Mouse (Mus musculus) frontal cortex, postnatal 10 days (tissue): Measurements from ENCODE around the gene Olfr1508.
"Not testable (repeated sequence)": the region's sequence is repeated elsewhere in the genome, so short reads cannot be mapped to it uniquely, and the experiment has no call there.

Experiments used
- DNase-seq, 2 experiments: peaks; one replicate each; pipeline ENCODE4 v3.0.0; 2022; ENCODE audit warnings: low spot score in 2 of 2, mixed read lengths in 1 of 2

Olfr1508 gene

DNA sequence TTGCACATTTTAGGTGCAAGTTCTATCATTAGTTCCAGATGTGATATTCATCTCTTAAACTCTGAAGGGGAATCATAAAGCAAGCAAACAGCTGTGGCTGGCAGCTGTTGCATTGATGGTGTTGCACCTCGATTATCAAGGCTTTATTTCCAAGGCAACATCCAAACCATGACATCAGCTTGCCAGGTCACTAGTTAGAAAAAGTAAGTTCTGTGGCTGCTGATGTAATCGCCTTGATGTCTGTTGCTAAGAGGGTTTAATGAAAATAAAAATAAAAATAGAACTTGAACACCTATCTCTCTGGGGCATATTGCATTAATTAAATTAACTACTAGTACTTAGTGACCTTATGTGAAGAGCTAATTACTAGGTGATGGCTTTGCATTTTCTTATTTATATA is at the start of gene Olfr1508:
Olfr1508 (minus strand) TSS at position 101 of the 400 bp plus-strand sequence.
- no peak for DNase-seq

DNA sequence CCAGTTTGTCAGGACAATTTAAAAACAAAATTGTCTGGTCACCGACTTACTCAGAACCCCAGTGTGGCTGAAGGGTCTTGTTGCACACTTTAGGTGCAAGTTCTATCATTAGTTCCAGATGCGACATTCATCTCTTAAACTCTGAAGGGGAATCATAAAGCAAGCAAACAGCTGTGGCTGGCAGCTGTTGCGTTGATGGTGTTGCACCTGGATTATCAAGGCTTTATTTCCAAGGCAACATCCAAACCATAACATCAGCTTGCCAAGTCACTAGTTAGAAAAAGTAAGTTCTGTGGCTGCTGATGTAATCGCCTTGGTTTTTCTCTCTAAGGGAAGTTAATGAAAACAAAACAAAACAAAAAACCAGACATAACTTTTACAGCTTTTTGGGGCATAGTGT is 28.2 kb upstream of the Olfr1508 start, which contains the start of gene Olfr1507:
Olfr1507 (minus strand) TSS at position 234 of the 400 bp plus-strand sequence.
- DNase-seq, result no peak

DNA sequence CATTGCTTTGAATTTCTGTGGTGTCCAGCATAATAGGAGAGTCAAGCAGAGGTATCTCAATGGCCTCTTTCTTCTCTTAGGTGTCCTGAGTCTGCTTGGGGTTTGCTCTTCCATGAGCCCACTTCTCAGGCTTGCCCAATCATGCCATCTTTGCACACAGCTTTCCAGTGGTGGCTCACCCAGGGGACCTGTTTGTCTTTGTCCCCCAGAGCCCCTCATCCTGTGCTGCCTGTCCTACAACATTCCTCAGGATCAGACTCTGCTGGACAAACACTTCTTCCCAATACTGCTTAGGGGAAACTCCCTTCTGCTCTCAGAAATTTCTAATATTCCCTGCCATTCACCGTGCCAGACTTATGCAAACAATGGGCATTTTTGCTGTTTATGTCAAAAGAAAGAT is 1.6 kb downstream of the Olfr1508 start:
- DNase-seq, result no peak

DNA sequence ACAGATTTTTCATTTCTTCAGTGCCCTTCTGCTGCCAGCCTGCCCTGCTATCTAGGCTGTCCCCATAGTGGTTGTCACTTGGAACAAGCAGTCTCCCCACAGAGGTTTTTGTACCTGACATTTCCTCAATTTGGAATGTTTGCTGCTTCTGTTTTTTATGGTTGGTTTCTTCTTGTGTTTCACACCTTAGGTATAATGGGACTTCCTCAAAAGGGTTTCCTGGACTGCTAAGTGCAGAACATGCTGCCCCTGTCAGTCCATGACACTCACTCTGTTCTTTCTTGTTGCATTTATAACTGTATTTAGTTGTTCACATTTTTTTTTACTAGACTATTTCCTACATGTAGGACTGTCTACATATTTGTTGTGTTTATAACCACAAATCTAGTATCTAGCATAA is 5.4 kb downstream of the Olfr1508 start:
- no peak for DNase-seq

DNA sequence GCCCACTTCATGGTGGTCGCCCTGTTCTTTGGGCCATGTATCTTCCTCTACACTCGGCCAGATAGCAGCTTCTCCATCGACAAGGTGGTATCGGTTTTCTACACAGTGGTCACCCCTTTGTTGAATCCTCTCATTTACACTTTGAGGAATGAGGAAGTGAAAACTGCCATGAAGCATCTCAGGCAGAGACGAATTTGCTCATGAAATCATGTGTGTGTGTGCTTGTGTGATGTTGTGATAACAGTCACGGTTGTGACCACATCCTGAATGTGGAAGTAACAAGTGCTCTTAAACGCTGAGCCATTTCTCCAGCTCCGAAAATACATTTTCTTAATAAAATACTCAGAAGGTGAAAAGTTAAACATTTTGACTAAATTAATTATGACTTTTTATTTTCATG is 16.2 kb downstream of the Olfr1508 start:
- no peak for DNase-seq

DNA sequence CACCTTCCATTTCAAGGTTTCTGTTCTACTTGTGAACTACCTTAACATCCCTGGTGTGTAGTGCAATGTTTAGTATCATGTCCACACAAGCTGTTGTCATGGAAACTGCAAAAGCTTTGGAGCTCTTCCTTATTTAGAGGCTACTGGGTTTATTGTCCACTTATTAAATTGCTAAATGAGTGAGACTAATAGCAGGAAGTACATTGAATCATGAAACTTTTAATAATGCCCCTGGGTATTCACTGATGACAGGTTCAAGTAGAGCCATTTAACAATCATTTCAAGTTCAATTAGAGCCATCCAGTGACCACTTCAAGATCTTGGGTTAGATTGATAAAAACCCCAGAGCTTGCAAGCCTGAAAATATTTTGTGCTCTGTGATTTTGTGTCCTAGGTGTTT is 24.6 kb downstream of the Olfr1508 start, which contains the start of gene Olfr1509:
Olfr1509 (plus strand) TSS at position 301 of the 400 bp plus-strand sequence.
- DNase-seq, result no peak

DNA sequence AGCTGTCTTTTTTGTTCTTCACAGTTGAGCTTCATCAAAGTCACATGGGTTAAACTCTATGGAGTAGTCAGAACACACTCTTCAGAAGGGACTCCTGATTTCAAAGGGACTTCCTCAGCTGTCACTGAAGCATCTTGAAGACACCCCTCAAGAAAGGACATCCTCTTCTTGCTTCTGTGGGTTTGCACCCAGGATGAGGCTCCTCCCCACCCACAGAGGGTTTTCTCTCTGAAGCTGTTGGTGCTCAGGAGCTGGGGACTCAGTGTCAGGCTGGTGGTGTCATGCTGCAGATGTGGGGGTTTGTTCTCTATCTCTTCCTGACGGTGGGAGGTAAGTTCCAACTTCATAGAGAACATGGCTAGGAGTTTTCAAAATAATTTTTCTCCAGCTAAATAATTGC is 39.6 kb downstream of the Olfr1508 start:
- no peak for DNase-seq

- no peak for DNase-seq
Observed at GRCm38 (mm10) chr14:52414273-52414672, 53.0 kb downstream of the Olfr1508 start, which contains the start of gene Olfr1510. Olfr1510 (minus strand) TSS chr14:52414373.

- DNase-seq, result not testable (repeated sequence)
Observed at GRCm38 (mm10) chr14:52410142-52410919, 57.0 kb downstream of the Olfr1508 start.
